Mouse (Mus musculus) gastrocnemius, postnatal 25 days (tissue): ENCODE data around the gene Dennd6b. TPM values are rescaled to one million over a fixed set of nuclear protein-coding genes. Genes with fewer than 3 reads are reported as not detected.
A peak's percentile ranks its signal among the peaks of the same experiment; 100 is the strongest.

Source experiments
- DNase-seq: peaks from one replicate; pipeline ENCODE4 v3.0.0; 2022
- long read RNA-seq, 2 experiments: library from polyadenylated mRNA; stranded (forward); transcript quantifications; one replicate each; pipeline ENCODE4 v2.0.0; 2021
- total RNA-seq, 2 experiments: library from RNA; stranded (reverse); gene quantifications; 1 replicate in 1 of 2; 2 replicates in 1 of 2; pipeline ENCODE4 v1.2.3; 2021

Gene Dennd6b
- total RNA-seq: 1 to 10 TPM; 6.6 to 8.4 TPM
- long read RNA-seq, experiment 1, full-length matches to known transcripts: 11 of 20 reads
- long read RNA-seq, experiment 1, partial matches to known transcripts: 1 of 20 reads
- long read RNA-seq, experiment 1, other reads (novel, unspliced or antisense): 8 of 20 reads
- long read RNA-seq, experiment 2, full-length matches to known transcripts: 11 of 21 reads
- long read RNA-seq, experiment 2, partial matches to known transcripts: 4 of 21 reads
- long read RNA-seq, experiment 2, other reads (novel, unspliced or antisense): 6 of 21 reads

- peak; percentile 97 for DNase-seq
These were observed at the start of gene Dennd6b for GRCm38 (mm10) chr15:89196313-89196706. TSS of gene Dennd6b (minus strand) at chr15:89196496.

GRCm38 (mm10) chr15:89241025-89241424 is 44.7 kb upstream of the Dennd6b start:
- DNase-seq: no peak

GRCm38 (mm10) chr15:89239751-89240392 is 43.6 kb upstream of the Dennd6b start:
- no peak for DNase-seq

- DNase-seq: no peak
These were observed 37.8 kb upstream of the Dennd6b start for GRCm38 (mm10) chr15:89234052-89234451.

- DNase-seq: peak; percentile 54
These were observed 37.3 kb upstream of the Dennd6b start for GRCm38 (mm10) chr15:89233586-89233985.

GRCm38 (mm10) chr15:89215611-89216233 is 19.4 kb upstream of the Dennd6b start:
- DNase-seq: peak; percentile 75

- DNase-seq: no peak
These were observed 18.7 kb upstream of the Dennd6b start for GRCm38 (mm10) chr15:89214953-89215352.

GRCm38 (mm10) chr15:89213517-89213916 is 17.2 kb upstream of the Dennd6b start:
- DNase-seq: no peak

GRCm38 (mm10) chr15:89212495-89212894 is 16.2 kb upstream of the Dennd6b start:
- no peak for DNase-seq

GRCm38 (mm10) chr15:89211716-89212461 is 15.6 kb upstream of the Dennd6b start:
- no peak for DNase-seq

- DNase-seq: peak; percentile 89
These were observed 14.8 kb upstream of the Dennd6b start, which contains the start of gene Ppp6r2 for GRCm38 (mm10) chr15:89210915-89211715. TSS of gene Ppp6r2 (plus strand) at chr15:89211553.

- peak; percentile 79 for DNase-seq
These were observed 13.8 kb upstream of the Dennd6b start for GRCm38 (mm10) chr15:89209886-89210761.

- DNase-seq: no peak
These were observed 11.2 kb upstream of the Dennd6b start for GRCm38 (mm10) chr15:89207457-89207856.

GRCm38 (mm10) chr15:89197056-89197455 is 760 bp upstream of the Dennd6b start:
- no peak for DNase-seq

- DNase-seq: peak; percentile 91
These were observed 495 bp downstream of the Dennd6b start for GRCm38 (mm10) chr15:89195690-89196312.

GRCm38 (mm10) chr15:89195261-89195681 is 1.0 kb downstream of the Dennd6b start:
- DNase-seq: no peak

- no peak for DNase-seq
These were observed 11.4 kb downstream of the Dennd6b start for GRCm38 (mm10) chr15:89184937-89185227.

GRCm38 (mm10) chr15:89184141-89184936 is 12.0 kb downstream of the Dennd6b start:
- DNase-seq: no peak

GRCm38 (mm10) chr15:89182842-89183241 is 13.5 kb downstream of the Dennd6b start:
- no peak for DNase-seq
